Mouse (Mus musculus) heart, adult 10 weeks (tissue): ENCODE data around the gene Gnao1. TPM values are rescaled to one million over a fixed set of nuclear protein-coding genes. Genes with fewer than 3 reads are reported as not detected.

Experiments
- polyA plus RNA-seq: library from polyadenylated mRNA; stranded (reverse); fragments of 350-450 nt; fragmentation: Illumina TruSeq; extraction: RNeasy Lipid Tissue Mini Kit (QIAGEN cat#74804); gene quantifications from one replicate; pipeline ENCODE4 v1.2.3, GENCODE M21; 2014; ENCODE audit warnings: low read depth, low replicate concordance

The Gnao1 gene
- polyA plus RNA-seq, result 29.0 TPM

DNA sequence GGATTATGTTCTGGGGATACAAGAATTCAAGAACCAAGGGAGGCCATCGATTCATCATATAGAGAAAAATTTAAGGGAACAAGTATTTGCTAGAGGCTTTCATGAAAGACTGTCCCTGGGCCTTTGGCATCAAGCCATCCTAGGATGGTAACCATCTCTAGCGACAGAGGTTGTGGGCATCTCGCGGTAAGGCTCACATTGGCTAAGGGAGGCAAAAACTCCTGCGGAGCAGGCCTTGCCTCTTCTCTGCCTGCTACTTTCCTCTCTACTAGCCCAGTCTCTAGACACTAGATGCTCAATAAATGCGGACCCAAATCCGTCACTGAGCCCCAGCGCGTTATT, at the start of gene Gnao1:
Gene Gnao1, plus strand, starts transcription at position 281 of the 342 bp plus-strand sequence.

DNA sequence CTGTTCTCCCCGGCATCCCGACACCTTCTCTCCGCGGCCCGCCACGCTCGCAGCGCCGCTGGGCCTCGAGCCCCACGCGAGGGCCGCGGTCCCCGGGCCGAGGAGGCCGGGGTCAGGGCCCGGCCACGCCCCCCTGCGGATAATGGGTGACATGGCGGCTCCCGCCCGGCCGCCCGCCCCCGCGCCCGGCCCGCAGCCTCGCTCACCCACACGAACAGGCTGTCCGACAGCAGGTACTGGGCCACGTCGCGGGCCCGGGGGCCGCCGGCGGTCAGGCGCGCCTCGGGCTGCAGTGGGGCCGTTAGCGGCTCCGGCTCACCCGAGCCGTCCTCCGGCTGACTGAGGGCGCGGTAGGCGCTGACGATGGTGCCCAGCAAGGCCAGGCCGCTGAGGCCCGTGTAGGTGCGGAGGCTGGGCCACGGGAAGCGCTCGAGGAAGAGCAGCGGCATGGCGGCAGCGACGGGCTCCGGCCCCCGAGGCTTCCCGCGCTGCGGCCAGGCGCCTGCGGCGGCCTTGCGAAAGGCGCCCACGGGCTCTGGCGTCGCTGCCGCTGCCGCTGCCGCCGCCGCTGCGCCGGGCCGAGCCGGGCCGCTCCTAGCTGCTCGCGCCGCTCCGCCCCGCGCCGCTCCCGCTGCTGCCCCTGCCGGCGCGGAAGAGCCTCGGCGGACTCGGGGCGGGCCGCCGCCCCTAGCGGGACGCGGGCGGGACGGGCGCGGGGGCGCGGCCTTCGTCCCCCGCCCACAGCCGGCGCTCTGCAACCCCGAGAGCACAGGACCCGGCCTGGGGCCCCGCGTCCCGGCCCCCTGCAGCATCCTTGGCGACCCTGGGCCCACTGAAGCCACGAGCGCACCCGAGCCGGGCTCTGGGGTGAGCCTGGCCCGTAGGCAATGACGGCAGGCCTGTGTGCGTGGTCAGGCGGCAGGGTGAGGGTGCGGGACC, 202.5 kb downstream of the Gnao1 start, which contains the start of gene Amfr:
Gene Amfr, minus strand, starts transcription at position 830 of the 939 bp plus-strand sequence.

Other genes starting within 250 kb of the Gnao1 start
- 89.5 TPM for gene Amfr, start 202.9 kb downstream of the Gnao1 start, polyA plus RNA-seq
- gene Nudt21, start 227.1 kb downstream of the Gnao1 start, polyA plus RNA-seq, result 21.4 TPM
- 17.9 TPM for gene Ogfod1, start 227.2 kb downstream of the Gnao1 start, polyA plus RNA-seq